Mouse (Mus musculus) liver, embryonic 12.5 days (tissue): ENCODE data around the gene Praf2. TPM values are rescaled to one million over a fixed set of nuclear protein-coding genes. Genes with fewer than 3 reads are reported as not detected.
A peak's percentile ranks its signal among the peaks of the same experiment; 100 is the strongest.
"Not testable (repeated sequence)": the region's sequence is repeated elsewhere in the genome, so short reads cannot be mapped to it uniquely, and the experiment has no call there.

Experiments
- ATAC-seq: fragments of 200-750 bp; cut with Nextera tagmentation; 2 replicates; pipeline ENCODE4 v1.8.0; 2017; ENCODE audit warnings: moderate number of reproducible peaks, mild to moderate bottlenecking, moderate library complexity
- H3K27ac ChIP-seq: fragments of 300-500 bp; sonication (generic); 2 replicates; pipeline ENCODE4 v1.5.1; 2016; ENCODE audit warnings: mild to moderate bottlenecking
- H3K27me3 ChIP-seq: fragments of 300-500 bp; sonication (generic); replicated peaks from 2 replicates; pipeline ENCODE4 v1.6.1; 2016; ENCODE audit warnings: mild to moderate bottlenecking, moderate library complexity
- H3K36me3 ChIP-seq: fragments of 300-500 bp; sonication (generic); 2 replicates; pipeline ENCODE4 v1.6.1; 2016; ENCODE audit warnings: mild to moderate bottlenecking, moderate library complexity
- H3K4me1 ChIP-seq: fragments of 300-500 bp; sonication (generic); 2 replicates; pipeline ENCODE4 v1.6.1; 2016
- H3K4me2 ChIP-seq: fragments of 300-500 bp; sonication (generic); 2 replicates; pipeline ENCODE4 v1.6.1; 2016; ENCODE audit warnings: mild to moderate bottlenecking, moderate library complexity
- H3K4me3 ChIP-seq: fragments of 300-500 bp; sonication (generic); 2 replicates; pipeline ENCODE4 v1.5.1; 2016; ENCODE audit warnings: mild to moderate bottlenecking, moderate library complexity
- H3K9ac ChIP-seq: fragments of 300-500 bp; sonication (generic); 2 replicates; pipeline ENCODE4 v1.6.1; 2016; ENCODE audit warnings: mild to moderate bottlenecking, moderate library complexity
- H3K9me3 ChIP-seq: fragments of 300-500 bp; sonication (generic); replicated peaks from 2 replicates; pipeline ENCODE4 v1.6.1; 2016; ENCODE audit warnings: mild to moderate bottlenecking, moderate library complexity
- WGBS: fragments of 180-500 bp; shearing (Covaris S2); methylation state at CpG from one replicate; pipeline ENCODE4 v1.1.7; 2016; ENCODE audit not compliant: insufficient replicate concordance; 5-methylcytosine and 5-hydroxymethylcytosine counted together
- polyA plus RNA-seq: library from polyadenylated mRNA; unstranded; fragments of >200 nt; fragmentation: Nextera tagmentation; extraction: Ambion mirVana; gene quantifications from 2 replicates; pipeline ENCODE4 v1.2.1, GENCODE M21; 2016

Praf2 gene
- polyA plus RNA-seq, 1 experiment from 2014 or later, result 13.4 TPM

DNA sequence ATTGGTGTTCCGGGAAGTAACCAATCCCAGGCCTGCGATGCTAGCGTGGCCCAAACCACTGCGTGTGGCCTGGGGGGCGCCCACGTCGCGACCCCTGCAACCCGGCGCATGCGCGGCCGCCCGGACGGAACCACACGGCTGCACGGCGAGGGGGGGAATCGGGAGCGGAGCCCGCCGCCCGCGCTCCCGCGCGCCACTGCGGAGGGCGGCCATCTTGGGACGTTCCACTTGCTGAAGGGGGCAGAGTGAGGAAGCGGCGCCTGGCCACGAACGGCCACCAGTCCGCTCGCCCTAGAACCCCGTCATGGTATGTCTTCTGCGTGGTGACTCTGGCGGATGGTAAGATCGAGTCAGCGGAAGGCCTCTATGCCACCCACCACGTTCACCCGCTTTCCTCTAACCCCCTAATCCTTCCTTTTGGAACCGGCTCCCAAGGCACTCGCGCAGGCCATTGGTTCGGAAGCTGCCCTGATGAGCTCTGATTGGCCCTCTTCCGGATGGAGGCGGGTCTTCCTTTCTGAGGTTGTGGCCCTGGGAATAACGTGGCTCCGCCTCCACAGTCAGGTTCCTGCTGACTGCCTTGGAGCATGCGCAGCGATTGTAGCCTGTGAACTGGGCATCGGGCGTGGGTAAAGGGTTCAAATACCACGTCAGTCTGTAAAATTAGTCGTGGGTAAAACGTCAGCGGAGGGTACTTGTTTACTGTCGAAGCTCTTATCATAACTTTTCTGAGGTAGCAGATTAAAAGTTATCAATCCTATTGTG lies 13.9 kb upstream of the Praf2 start, which contains the start of gene Wdr45:
Wdr45 (plus strand) TSS at position 199 of the 765 bp plus-strand sequence.
- Histone ChIP-seq H3K4me2 (peak within 1 kb of the TSS; percentile 63), H3K4me3 (peak within 1 kb of the TSS; percentile 54), H3K9ac (peak within 1 kb of the TSS; percentile 44)
- 10% methylated on average over 39 of the region's 60 CpGs for WGBS
- not testable (repeated sequence) for H3K36me3 ChIP-seq, H3K4me1 ChIP-seq, H3K27ac ChIP-seq, H3K9me3 ChIP-seq, H3K27me3 ChIP-seq
- ATAC-seq, result peak; percentile 94

GRCm38 (mm10) chrX:7716058-7716457 lies 12.2 kb upstream of the Praf2 start:
- not testable (repeated sequence) for H3K4me3 ChIP-seq, ATAC-seq, H3K27ac ChIP-seq, H3K4me2 ChIP-seq, H3K4me1 ChIP-seq, H3K27me3 ChIP-seq, H3K9ac ChIP-seq, H3K36me3 ChIP-seq, H3K9me3 ChIP-seq
- WGBS, result 20% methylated on average over 1 of the region's 1 CpGs

GRCm38 (mm10) chrX:7721514-7722281 lies 6.5 kb upstream of the Praf2 start, which contains the start of gene Gm45208:
Gene Gm45208 (plus strand): TSS chrX:7722245.
- WGBS, result 10% methylated on average over 22 of the region's 22 CpGs
- Histone ChIP-seq H3K27ac (peak within 1 kb of the TSS; percentile 85), H3K4me1 (peaks cover 5% of the 10 kb centered on the region), H3K9me3 (no peaks in the 10 kb centered on the region), H3K27me3 (no peaks in the 10 kb centered on the region), H3K4me3 (peak within 1 kb of the TSS; percentile 68), H3K36me3 (peaks cover 26% of the 10 kb centered on the region), H3K9ac (peak within 1 kb of the TSS; percentile 69), H3K4me2 (peak within 1 kb of the TSS; percentile 74)
- peak; percentile 92 for ATAC-seq

DNA sequence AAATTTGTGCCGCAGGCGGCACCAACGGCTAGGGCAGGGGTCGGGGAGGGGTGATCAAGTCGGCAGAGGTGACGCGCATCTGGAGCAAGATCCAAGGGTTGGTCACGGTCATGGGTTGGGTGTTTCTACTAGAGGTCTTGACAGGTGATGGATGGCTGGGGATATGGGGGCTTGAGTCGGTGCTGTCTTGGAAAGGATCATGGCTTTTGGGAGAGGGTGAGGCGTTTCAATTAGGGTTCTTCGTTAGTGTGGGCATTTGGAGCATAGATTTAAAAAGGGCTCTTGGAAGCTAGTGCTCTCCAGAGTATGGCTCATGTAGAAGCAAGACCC lies 6.0 kb upstream of the Praf2 start:
- Histone ChIP-seq H3K9me3 (no peaks in the 10 kb centered on the region), H3K4me3 (peak overlapping the region; percentile 68), H3K4me2 (peak overlapping the region; percentile 74), H3K27me3 (no peaks in the 10 kb centered on the region), H3K27ac (peak overlapping the region; percentile 85), H3K36me3 (peaks cover 32% of the 10 kb centered on the region), H3K9ac (peak overlapping the region; percentile 69), H3K4me1 (peaks cover 6% of the 10 kb centered on the region)
- 15% methylated on average over 11 of the region's 11 CpGs for WGBS
- ATAC-seq, result no peak

DNA sequence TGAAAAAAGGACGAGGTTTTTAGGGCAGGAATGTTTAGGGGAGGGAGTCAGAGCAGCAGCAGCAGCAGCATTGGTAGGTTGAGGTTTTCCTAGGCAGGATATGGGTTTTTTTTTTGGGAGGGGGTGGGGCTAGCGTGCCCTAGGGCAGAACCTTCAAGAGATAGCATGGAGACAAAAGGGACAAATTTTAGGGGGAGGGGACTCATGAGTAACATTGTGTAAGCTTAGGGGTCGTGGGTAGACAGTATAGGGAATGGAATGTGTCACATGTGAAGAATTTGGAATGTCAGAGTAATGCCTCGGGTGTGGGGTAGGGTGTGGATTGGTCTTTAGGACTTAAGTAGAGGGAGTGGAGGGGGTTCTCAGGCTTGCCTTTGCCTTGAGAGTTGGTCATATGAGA lies 5.5 kb upstream of the Praf2 start:
- peaks cover 11% of the 10 kb centered on the region for H3K4me1 ChIP-seq
- H3K9me3 ChIP-seq, result no peaks in the 10 kb centered on the region
- peak overlapping the region; percentile 74 for H3K4me2 ChIP-seq
- peak overlapping the region; percentile 69 for H3K9ac ChIP-seq
- H3K27ac ChIP-seq, result peak overlapping the region; percentile 85
- 16% methylated on average over 4 of the region's 4 CpGs for WGBS
- no peak for ATAC-seq
- no peaks in the 10 kb centered on the region for H3K27me3 ChIP-seq
- peaks cover 36% of the 10 kb centered on the region for H3K36me3 ChIP-seq
- peak overlapping the region; percentile 68 for H3K4me3 ChIP-seq

DNA sequence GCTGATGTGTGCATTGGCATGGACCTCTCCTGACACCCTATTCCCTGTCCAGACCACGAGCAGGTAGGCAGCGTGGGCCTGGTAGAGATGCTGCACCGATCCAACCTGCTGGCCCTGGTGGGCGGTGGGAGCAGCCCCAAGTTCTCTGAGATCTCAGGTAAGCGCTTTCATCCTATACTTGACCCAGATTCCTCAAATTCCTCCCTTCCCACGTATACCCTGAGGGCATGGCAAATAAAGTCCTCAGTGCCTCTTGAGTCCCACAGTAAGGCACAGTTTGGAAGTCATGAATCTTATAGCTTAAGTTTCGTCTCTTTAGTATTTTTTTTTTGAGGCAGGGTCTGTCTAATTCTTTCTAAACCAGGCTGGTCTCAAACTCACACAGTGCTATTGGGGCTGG lies 4.1 kb upstream of the Praf2 start:
- Histone ChIP-seq H3K36me3 (peaks cover 37% of the 10 kb centered on the region), H3K27ac (no peak overlapping the region), H3K4me2 (no peak overlapping the region), H3K9ac (no peak overlapping the region), H3K4me3 (no peak overlapping the region), H3K4me1 (peaks cover 19% of the 10 kb centered on the region), H3K9me3 (no peaks in the 10 kb centered on the region), H3K27me3 (no peaks in the 10 kb centered on the region)
- no peak for ATAC-seq
- 73% methylated on average over 7 of the region's 7 CpGs for WGBS

DNA sequence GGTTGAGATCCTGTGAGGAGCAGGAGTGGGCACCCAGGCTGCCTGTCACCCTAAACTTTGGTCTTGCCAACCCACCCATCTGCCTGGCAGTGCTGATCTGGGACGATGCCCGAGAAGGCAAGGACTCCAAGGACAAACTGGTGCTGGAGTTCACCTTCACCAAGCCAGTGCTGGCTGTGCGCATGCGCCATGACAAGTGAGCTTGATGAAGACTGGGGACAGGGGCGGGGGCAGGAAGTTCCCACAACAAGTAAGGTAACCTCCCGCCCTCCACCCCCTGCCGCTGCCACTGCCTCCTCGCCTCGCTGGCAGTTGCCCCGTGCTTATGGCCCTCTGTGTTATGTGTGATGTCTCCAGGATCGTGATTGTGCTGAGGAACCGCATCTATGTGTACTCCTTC lies 2.4 kb upstream of the Praf2 start:
- Histone ChIP-seq H3K36me3 (peaks cover 37% of the 10 kb centered on the region), H3K9ac (no peak overlapping the region), H3K4me3 (no peak overlapping the region), H3K9me3 (no peaks in the 10 kb centered on the region), H3K4me2 (no peak overlapping the region), H3K27me3 (no peaks in the 10 kb centered on the region), H3K27ac (no peak overlapping the region), H3K4me1 (peaks cover 20% of the 10 kb centered on the region)
- no peak for ATAC-seq
- 84% methylated on average over 12 of the region's 12 CpGs for WGBS

GRCm38 (mm10) chrX:7727176-7727575 lies 1.1 kb upstream of the Praf2 start:
- no peak for ATAC-seq
- Histone ChIP-seq H3K27me3 (no peaks in the 10 kb centered on the region), H3K36me3 (peaks cover 37% of the 10 kb centered on the region), H3K9ac (no peak overlapping the region), H3K27ac (no peak overlapping the region; the same call in 1 of the 2 replicates), H3K4me3 (no peak overlapping the region), H3K4me2 (no peak overlapping the region), H3K4me1 (peaks cover 20% of the 10 kb centered on the region), H3K9me3 (no peaks in the 10 kb centered on the region)
- WGBS, result 87% methylated on average over 13 of the region's 13 CpGs

DNA sequence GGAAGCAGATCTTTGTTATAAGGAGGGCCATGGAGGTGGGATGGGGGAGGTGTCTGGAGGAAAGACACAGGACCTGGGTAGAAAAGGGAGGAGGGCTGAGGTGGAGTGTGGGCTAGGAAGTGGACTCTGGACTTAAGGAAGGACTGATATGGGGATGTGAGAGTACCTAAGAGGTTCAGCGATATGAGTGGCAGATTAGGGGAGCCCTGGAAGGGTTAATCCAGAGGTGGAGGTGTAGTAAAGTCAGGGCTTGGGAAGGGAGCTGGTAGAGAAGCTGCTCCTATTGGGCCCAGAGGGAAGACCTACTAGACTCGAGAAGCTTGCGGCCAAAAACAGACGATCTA lies 655 bp downstream of the Praf2 start:
- H3K27ac ChIP-seq, result no peak overlapping the region

DNA sequence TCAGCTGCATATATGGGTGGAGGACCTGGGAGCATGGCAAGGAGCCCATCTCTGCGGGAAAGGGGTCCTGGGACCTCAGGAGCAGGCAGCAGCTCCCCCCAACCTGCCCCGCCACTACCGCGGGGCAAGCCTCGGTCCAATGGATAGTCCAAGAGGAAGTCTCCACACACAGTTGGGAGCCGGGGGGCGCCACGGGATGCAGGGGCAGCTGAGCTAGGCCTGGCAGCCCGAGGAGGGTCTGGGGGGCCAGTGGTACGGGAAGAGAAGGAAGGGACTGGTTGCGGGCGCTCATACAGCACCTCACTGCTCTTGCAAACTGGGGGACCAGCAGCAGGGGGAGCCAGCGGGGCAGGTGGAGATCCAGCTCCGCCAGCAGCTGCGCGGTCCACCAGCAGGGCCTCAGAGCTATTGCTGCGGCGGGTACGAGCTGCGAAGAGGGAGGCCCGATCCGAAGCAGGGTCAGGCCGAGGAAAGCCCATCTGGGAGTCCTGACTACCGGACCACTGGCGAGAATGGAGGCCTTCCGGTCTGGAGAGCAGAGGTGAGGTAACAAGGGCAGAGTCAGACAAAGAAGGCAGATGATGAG lies 5.4 kb downstream of the Praf2 start:
- Histone ChIP-seq H3K27me3 (no peaks in the 10 kb centered on the region), H3K4me1 (peaks cover 12% of the 10 kb centered on the region), H3K9me3 (no peaks in the 10 kb centered on the region), H3K27ac (no peak overlapping the region), H3K9ac (peak overlapping the region; percentile 44; the same call in 1 of the 2 replicates), H3K4me3 (peak overlapping the region; percentile 26), H3K36me3 (no peaks in the 10 kb centered on the region), H3K4me2 (peak overlapping the region; percentile 54)
- ATAC-seq, result peak; percentile 63
- WGBS, result 11% methylated on average over 20 of the region's 26 CpGs

More for the DNA sequence above, 655 bp downstream of the Praf2 start:
- Histone ChIP-seq H3K9ac (peak overlapping the region; percentile 55; the same call in 1 of the 2 replicates), H3K4me3 (peak overlapping the region; percentile 53), H3K4me2 (peak overlapping the region; percentile 72), H3K27me3 (no peaks in the 10 kb centered on the region), H3K9me3 (no peaks in the 10 kb centered on the region), H3K4me1 (peaks cover 20% of the 10 kb centered on the region), H3K36me3 (peaks cover 34% of the 10 kb centered on the region)
- WGBS, result 27% methylated on average over 4 of the region's 4 CpGs
- ATAC-seq, result no peak

DNA sequence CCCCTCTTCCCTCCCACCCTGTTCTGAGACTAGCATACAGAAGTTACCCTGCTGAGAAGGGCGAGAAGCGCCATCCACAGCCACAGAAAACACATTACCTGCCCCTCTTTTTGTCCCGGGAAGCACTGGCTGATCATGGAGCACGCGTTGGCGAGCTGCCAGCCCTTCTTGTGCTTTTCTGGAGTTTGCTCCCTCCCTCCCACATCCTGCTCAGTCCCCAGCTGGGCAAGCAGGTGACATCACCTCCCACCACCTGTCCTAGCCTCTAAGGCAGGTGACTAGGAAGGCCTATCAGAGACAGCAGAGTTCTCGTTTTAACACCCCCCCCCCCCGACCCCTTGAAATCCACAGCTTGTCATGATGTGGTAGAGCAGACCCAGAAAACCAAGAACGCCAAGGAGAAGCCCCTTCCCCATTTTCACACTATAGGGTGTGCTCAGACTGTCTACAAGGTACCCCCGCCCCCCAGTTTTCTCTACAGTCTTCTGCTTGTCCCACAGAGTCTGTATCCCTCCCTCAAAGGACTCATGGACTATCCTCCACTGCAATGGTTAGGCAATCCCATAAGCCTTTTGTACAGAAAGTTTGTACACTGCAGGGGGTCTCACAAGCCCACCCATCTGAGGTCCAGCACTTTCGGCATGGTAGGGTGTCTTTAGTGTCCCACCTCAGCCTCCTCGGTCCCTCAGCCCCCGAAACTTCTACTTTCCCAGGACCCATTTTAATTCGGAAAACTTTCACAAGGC lies 11.3 kb downstream of the Praf2 start:
- ATAC-seq, result no peak; the same call in 1 of the 2 replicates
- Histone ChIP-seq H3K27ac (no peak overlapping the region), H3K27me3 (no peaks in the 10 kb centered on the region), H3K9ac (no peak overlapping the region), H3K4me3 (no peak overlapping the region), H3K4me1 (peaks cover 18% of the 10 kb centered on the region), H3K9me3 (no peaks in the 10 kb centered on the region), H3K4me2 (no peak overlapping the region), H3K36me3 (no peaks in the 10 kb centered on the region)
- 60% methylated on average over 14 of the region's 14 CpGs for whole genome bisulfite sequencing
